Mouse (Mus musculus): Measurements from ENCODE around the gene Cpb2.

DNA sequence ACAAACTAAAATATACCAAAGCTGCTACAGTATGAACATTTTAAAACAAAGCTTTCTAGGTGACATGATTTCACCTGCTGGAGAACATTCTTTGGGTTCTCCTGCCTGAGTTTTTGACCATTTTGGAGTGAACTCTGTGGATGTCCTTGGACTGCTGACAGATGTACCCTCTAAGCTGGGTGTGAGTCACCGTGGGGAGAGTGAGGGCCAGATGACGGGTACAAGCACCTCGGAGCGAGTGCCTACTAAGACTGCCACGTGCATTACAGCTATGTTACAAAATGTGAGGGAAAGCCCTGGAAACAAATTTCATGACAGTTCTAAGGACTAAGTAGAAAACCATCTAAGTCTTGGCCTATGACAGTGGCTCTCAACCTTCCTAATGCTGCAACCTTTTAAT lies 27.4 kb downstream of the Cpb2 start:
- TF ChIP-seq CTCF (IDR thresholded peaks at IDR 0.05; ENCODE audit: insufficient read depth, low read length): no peak
- no peak for TF ChIP-seq POLR2A (IDR thresholded peaks at IDR 0.05; ENCODE audit: borderline replicate concordance, extremely low read depth, low read depth, low read length)
